Mouse (Mus musculus) T-helper 1 cell (primary cell): Measurements from ENCODE around the gene Ankrd44.

Experiments
- in situ Hi-C: fragments of 300-600 bp; cut with MboI, MseI; formaldehyde crosslinking; loops from one replicate; pipeline ENCODE4 v1.15.1; 2025; ENCODE audit warnings: high pct_unique_total_duplicates

Ankrd44 gene

GRCm38 (mm10) chr1:54853311-54854000 is 72.7 kb downstream of the Ankrd44 start:
- in situ Hi-C loops = no loop called here

- in situ Hi-C loops = no loop called here
Measured at GRCm38 (mm10) chr1:54851610-54852009, 74.6 kb downstream of the Ankrd44 start.

GRCm38 (mm10) chr1:54850077-54850476 is 76.1 kb downstream of the Ankrd44 start:
- in situ Hi-C loops = no loop called here

- in situ Hi-C loops = no loop called here
Measured at GRCm38 (mm10) chr1:54847238-54847637, 78.9 kb downstream of the Ankrd44 start.

- in situ Hi-C loops = no loop called here
Measured at GRCm38 (mm10) chr1:54846346-54847000, 79.7 kb downstream of the Ankrd44 start.

- in situ Hi-C loops = no loop called here
Measured at GRCm38 (mm10) chr1:54844361-54844760, 81.8 kb downstream of the Ankrd44 start.

- in situ Hi-C loops = no loop called here
Measured at GRCm38 (mm10) chr1:54842765-54843461, 83.3 kb downstream of the Ankrd44 start.

- in situ Hi-C loops = no loop called here
Measured at GRCm38 (mm10) chr1:54841788-54842187, 84.4 kb downstream of the Ankrd44 start.

GRCm38 (mm10) chr1:54840040-54840439 is 86.1 kb downstream of the Ankrd44 start:
- in situ Hi-C loops = no loop called here

GRCm38 (mm10) chr1:54838486-54838805 is 87.7 kb downstream of the Ankrd44 start:
- in situ Hi-C loops = no loop called here

- in situ Hi-C loops = no loop called here
Measured at GRCm38 (mm10) chr1:54837721-54838485, 88.3 kb downstream of the Ankrd44 start.

GRCm38 (mm10) chr1:54835661-54836205 is 90.5 kb downstream of the Ankrd44 start:
- in situ Hi-C loops = no loop called here

GRCm38 (mm10) chr1:54833221-54833620 is 93.0 kb downstream of the Ankrd44 start:
- in situ Hi-C loops = loop anchor here (5.0 kb wide), 1 partner anchor 94 kb away; the partner anchor contains the start of gene Ankrd44

GRCm38 (mm10) chr1:54832765-54833164 is 93.4 kb downstream of the Ankrd44 start:
- in situ Hi-C loops = loop anchor here (5.0 kb wide), 1 partner anchor 95 kb away; the partner anchor contains the start of gene Ankrd44

GRCm38 (mm10) chr1:54830223-54830622 is 96.0 kb downstream of the Ankrd44 start:
- in situ Hi-C loops = loop anchor here (5.0 kb wide), 1 partner anchor 97 kb away; the partner anchor contains the start of gene Ankrd44

- in situ Hi-C loops = loop anchor here (5.0 to 10.0 kb wide), 2 partner anchors 98 to 575 kb away; partner anchors contain the start of genes Ankrd44 and Ccdc150
Measured at GRCm38 (mm10) chr1:54829681-54830213, 96.4 kb downstream of the Ankrd44 start.

GRCm38 (mm10) chr1:54827827-54828226 is 98.4 kb downstream of the Ankrd44 start:
- in situ Hi-C loops = loop anchor here (10.0 kb wide), 1 partner anchor 573 kb away; the partner anchor contains the start of gene Ccdc150

- in situ Hi-C loops = loop anchor here (10.0 kb wide), 1 partner anchor 573 kb away; the partner anchor contains the start of gene Ccdc150
Measured at GRCm38 (mm10) chr1:54827351-54827750, 98.8 kb downstream of the Ankrd44 start.

GRCm38 (mm10) chr1:54826426-54826986 is 99.7 kb downstream of the Ankrd44 start:
- in situ Hi-C loops = loop anchor here (10.0 kb wide), 1 partner anchor 572 kb away; the partner anchor contains the start of gene Ccdc150

GRCm38 (mm10) chr1:54825718-54826425 is 100.3 kb downstream of the Ankrd44 start:
- in situ Hi-C loops = loop anchor here (10.0 kb wide), 1 partner anchor 571 kb away; the partner anchor contains the start of gene Ccdc150
